Mouse (Mus musculus): ENCODE data around the gene Krt27.

The Krt27 gene

GRCm38 (mm10) chr11:99329655-99330054, 21.2 kb downstream of the Krt27 start:
- DNase-seq (ENCODE audit: low spot score in 2 of 2): no peak

GRCm38 (mm10) chr11:99322851-99323250, 28.1 kb downstream of the Krt27 start, which contains the start of gene Krt25:
Gene Krt25 (minus strand): TSS chr11:99322951.
- DNase-seq (ENCODE audit: low spot score in 2 of 2): no peak

- no peak for DNase-seq (ENCODE audit: low spot score in 2 of 2)
Measured at GRCm38 (mm10) chr11:99321094-99321493, 29.8 kb downstream of the Krt27 start.

GRCm38 (mm10) chr11:99319127-99319526, 31.8 kb downstream of the Krt27 start:
- DNase-seq (ENCODE audit: low spot score in 2 of 2): no peak

GRCm38 (mm10) chr11:99316543-99316942, 34.4 kb downstream of the Krt27 start:
- no peak for DNase-seq (ENCODE audit: low spot score in 2 of 2)

GRCm38 (mm10) chr11:99314594-99314993, 36.3 kb downstream of the Krt27 start:
- DNase-seq (ENCODE audit: low spot score in 2 of 2): no peak

- no peak for DNase-seq (ENCODE audit: low spot score in 2 of 2)
Measured at GRCm38 (mm10) chr11:99310882-99311281, 40.0 kb downstream of the Krt27 start.

GRCm38 (mm10) chr11:99307579-99307978, 43.3 kb downstream of the Krt27 start:
- peak; percentile 50 to 71 for DNase-seq (ENCODE audit: low spot score in 2 of 2)

All from frontal cortex, postnatal 36 days (tissue).